Mouse (Mus musculus) embryonic fibroblast, embryonic 13.5 days (primary cell): ENCODE results near the gene Jarid2.

ENCODE experiments used
- CTCF ChIP-seq: IDR thresholded peaks from 2 replicates; pipeline ENCODE4 v1.5.1; 2011; ENCODE audit warnings: mild to moderate bottlenecking, control low read depth, low read length, moderate library complexity, borderline replicate concordance; ENCODE audit not compliant: insufficient read depth
- POLR2A ChIP-seq: IDR thresholded peaks from 2 replicates; pipeline ENCODE4 v1.6.1; 2011; ENCODE audit warnings: low read depth, mild to moderate bottlenecking, control low read depth, low read length, moderate library complexity

GRCm38 (mm10) chr13:44786291-44786690, 57.0 kb downstream of the Jarid2 start:
- TF ChIP-seq CTCF = peak; percentile 22; the same call in 1 of the 2 replicates
- no peak for TF ChIP-seq POLR2A
